Mouse (Mus musculus): ENCODE results near the gene Olfr1263.

The Olfr1263 gene

DNA sequence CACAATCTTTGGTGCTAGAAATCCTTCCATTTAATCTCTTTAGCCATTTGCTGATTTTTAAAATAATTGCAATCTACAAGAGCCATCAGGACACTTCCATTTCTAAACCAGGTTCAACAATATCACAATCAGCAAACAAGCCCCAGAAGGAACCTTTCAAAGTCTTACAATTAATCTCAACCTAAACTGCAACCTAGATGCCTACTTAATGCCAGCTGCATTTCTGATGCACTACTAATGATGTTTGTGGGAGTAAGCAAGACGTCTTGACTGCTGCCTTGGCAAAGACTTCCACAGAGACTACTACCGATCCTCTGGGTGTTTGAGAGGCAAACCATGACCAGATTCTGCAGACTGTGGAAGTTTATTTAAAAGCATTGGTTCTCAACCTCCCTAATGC is at the start of gene Olfr1263:
TSS of gene Olfr1263 (plus strand) at position 301 of the 400 bp plus-strand sequence.
- in situ Hi-C loops (cut with MboI; ENCODE audit: unreplicated experiment in 2 of 2), result no loop called here

DNA sequence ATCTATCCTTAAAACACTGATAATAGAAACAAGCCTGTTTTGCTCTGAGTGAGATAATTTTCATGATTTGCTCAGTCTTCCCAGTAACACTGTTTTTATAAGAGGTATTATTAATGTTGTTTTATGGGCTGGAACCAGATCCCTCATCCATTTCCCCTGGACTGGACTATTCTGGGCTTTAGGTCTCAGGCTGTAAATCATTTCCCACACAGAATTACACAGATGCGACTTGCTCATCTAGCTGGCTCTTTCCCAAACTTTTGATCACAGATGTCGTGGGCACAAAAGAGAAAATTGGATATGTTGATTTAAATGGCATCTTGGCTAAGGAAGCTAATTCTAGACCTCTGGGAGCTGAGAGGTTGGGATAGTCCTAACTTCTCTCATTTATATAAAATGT is 37.7 kb upstream of the Olfr1263 start, which contains the start of gene Olfr1260:
TSS of gene Olfr1260 (plus strand) at position 157 of the 400 bp plus-strand sequence.
- in situ Hi-C loops (cut with MboI; ENCODE audit: unreplicated experiment in 2 of 2), result no loop called here

DNA sequence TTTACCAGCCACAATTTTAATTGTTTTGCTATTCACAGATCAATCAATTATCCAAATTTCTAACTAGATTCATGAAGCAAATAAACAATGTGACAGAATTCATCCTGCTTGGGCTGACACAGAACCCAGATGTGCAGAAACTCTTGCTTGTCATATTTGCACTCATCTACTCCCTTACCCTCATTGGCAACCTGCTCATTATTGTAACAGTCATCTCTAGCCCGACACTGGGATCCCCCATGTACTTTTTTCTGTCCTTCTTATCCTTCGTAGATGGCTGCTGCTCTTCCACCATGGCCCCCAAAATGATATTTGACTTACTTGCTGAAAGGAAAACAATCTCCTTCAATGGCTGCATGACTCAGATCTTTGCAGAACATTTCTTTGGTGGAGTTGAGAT is 34.2 kb upstream of the Olfr1263 start:
- in situ Hi-C loops (cut with MboI; ENCODE audit: unreplicated experiment in 2 of 2), result no loop called here

DNA sequence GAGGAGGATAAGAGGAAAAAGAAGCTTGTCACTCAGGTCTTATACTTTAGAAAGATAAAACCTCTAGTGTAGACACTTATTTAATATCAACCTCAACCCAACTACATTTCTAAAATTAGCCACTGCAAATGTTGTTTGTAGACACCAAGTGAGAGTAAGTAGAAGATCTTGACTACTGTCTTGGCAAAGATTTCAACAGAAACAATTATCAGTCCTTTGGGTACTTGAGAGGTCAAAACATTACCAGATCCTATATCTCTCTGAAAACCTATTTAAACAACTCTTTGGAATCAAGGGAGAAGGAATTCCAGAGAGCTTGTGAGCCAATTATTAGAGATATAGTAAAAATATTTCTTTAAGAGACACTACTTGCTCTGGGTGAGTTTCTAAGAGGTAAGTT is 21.0 kb upstream of the Olfr1263 start, which contains the start of gene Olfr1261:
TSS of gene Olfr1261 (plus strand) at position 301 of the 400 bp plus-strand sequence.
- in situ Hi-C loops (cut with MboI; ENCODE audit: unreplicated experiment in 2 of 2), result no loop called here

DNA sequence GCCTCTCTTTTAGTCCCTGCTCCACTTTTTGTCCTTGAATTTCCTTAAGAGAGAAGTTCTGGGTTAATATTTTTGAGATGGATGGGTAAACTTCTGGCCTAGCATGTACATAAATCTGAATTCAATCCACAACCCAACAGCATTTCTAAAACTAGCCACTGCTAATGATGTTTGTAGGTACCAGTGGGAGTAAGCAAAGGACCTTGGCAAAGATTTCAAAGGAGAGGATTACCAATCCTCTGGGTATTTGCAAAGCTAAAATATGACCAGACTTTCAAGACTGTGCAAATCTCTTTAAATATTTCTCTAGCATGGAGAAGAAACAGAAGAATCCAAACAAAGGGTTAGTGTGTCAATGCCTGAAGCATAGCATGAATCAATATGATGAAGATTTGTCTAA is 12.1 kb upstream of the Olfr1263 start, which contains the start of gene Olfr1262:
TSS of gene Olfr1262 (plus strand) at position 301 of the 400 bp plus-strand sequence.
- in situ Hi-C loops (cut with MboI; ENCODE audit: unreplicated experiment in 2 of 2), result no loop called here

DNA sequence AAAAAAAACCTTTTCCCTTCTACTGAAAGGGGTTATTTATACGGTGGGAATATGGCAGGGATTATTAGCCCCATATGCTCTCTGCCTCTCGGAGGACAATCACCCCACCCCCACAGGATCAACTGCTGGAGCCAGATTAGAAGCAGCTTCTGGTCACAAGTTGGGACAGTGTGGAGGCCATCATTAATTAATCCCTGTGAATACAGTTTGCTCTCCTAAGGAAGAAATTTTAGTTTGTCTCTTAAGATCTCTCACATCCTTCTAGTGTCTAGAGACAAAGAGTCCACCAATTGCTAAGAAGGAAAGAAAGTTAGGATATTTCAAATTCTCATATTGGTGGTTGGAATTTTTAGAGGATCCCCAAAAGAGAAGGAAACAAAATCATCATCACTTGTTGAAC is 13.5 kb downstream of the Olfr1263 start, which contains the start of gene Olfr1264:
TSS of gene Olfr1264 (minus strand) at position 101 of the 400 bp plus-strand sequence.
- in situ Hi-C loops (cut with MboI; ENCODE audit: unreplicated experiment in 2 of 2), result no loop called here

DNA sequence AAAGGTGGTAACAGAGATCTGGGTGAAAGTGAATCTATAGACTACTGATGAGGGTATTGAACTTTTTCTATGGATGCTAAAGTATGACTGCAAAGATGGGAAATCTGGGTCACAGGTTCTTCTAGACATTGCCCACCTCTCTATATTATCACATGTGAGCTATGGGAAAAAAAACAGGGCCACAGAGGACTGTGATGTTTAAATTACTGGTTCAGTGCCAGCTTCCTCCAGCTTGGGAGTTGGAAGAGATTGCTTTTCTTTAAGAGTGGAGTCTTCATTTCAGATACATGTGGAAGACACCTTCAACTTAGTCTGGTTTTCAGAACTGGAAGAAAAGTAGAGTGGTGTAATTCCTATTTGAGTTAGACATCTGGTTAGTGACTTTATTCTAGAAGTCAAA is 23.1 kb downstream of the Olfr1263 start, which contains the start of gene Olfr1265:
TSS of gene Olfr1265 (plus strand) at position 301 of the 400 bp plus-strand sequence.
- in situ Hi-C loops (cut with MboI; ENCODE audit: unreplicated experiment in 2 of 2), result no loop called here

DNA sequence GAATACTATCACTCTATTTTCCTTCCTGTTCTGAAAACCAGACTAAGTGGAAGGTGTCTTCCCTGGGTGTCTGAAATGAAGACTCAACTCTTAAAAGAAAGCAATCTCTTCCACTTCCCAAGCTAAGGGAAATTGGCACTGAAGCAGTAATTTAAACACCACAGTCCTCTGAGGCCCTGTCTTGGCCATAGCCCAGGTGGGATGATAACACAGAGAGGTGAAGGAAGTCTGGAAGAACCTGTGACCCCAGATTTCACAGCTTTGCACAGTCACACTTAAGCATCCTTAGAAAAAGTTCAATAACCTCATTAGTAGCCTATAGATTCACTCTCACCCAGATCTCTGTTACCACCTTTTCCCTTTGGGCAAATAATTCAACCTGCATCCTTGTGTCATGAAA is 51.6 kb downstream of the Olfr1263 start, which contains the start of gene Olfr140:
TSS of gene Olfr140 (minus strand) at position 101 of the 400 bp plus-strand sequence.
- in situ Hi-C loops (cut with MboI; ENCODE audit: unreplicated experiment in 2 of 2), result no loop called here
